Mouse (Mus musculus): ENCODE results near the gene Pram1. TPM values are rescaled to one million over a fixed set of nuclear protein-coding genes. Genes with fewer than 3 reads are reported as not detected.

The Pram1 gene
- 1 to 10 TPM; 2.7 to 3.1 TPM for total RNA-seq (2023)

GRCm38 (mm10) chr17:33637516-33638276, at the start of gene Pram1:
TSS of gene Pram1 (plus strand) at chr17:33638056.

GRCm38 (mm10) chr17:33628621-33629486, 9.0 kb upstream of the Pram1 start, which contains the start of gene Zfp414:
TSS of gene Zfp414 (plus strand) at chr17:33629090.

GRCm38 (mm10) chr17:33686760-33687159, 48.9 kb downstream of the Pram1 start, which contains the start of gene Hnrnpm:
TSS of gene Hnrnpm (minus strand) at chr17:33686860.

Other genes with a start within 250 kb of the Pram1 start
- gene Zfp101, start 243.4 kb upstream of the Pram1 start, total RNA-seq (2023): 1 to 10 TPM; 8.0 to 8.8 TPM
- not detected for gene Actl9, start 205.2 kb upstream of the Pram1 start, total RNA-seq (2023)
- gene Adamts10, start 113.9 kb upstream of the Pram1 start, total RNA-seq (2023): 100 to 1,000 TPM; 177 TPM
- gene Myo1f, start 82.3 kb upstream of the Pram1 start, total RNA-seq (2023): 10 to 100 TPM; 44.0 to 50.0 TPM
- 10 to 100 TPM; 50.6 to 60.3 TPM for gene Zfp414, start 9.0 kb upstream of the Pram1 start, total RNA-seq (2023)
- 100 to 1,000 TPM; 358 to 393 TPM for gene Hnrnpm, start 48.8 kb downstream of the Pram1 start, total RNA-seq (2023)
- gene March2, start 80.6 kb downstream of the Pram1 start, total RNA-seq (2023): 10 to 100 TPM; 54.0 to 58.5 TPM
- gene Rab11b, start 122.5 kb downstream of the Pram1 start, total RNA-seq (2023): 100 to 1,000 TPM; 184 to 198 TPM
- 1 to 10 TPM in 1 of 2 experiments, under 1 TPM in 1; 0.86 to 1.5 TPM for gene Angptl4, start 143.8 kb downstream of the Pram1 start, total RNA-seq (2023)
- gene Kank3, start 172.5 kb downstream of the Pram1 start, total RNA-seq (2023): 1 to 10 TPM; 1.2 TPM
- gene Rps28, start 186.5 kb downstream of the Pram1 start, total RNA-seq (2023): 1,000 to 10,000 TPM; 4,788 to 5,322 TPM
- 100 to 1,000 TPM; 126 to 127 TPM for gene Ndufa7, start 186.5 kb downstream of the Pram1 start, total RNA-seq (2023)
- gene Cd320, start 205.0 kb downstream of the Pram1 start, total RNA-seq (2023): 10 to 100 TPM in 1 of 2 experiments, 1 to 10 TPM in 1; 8.5 to 10.7 TPM
- gene Gm7029, start 235.8 kb downstream of the Pram1 start, total RNA-seq (2023): not detected

Data from T-cell, adult 66 days (primary cell).